In the genomic region with DNA sequence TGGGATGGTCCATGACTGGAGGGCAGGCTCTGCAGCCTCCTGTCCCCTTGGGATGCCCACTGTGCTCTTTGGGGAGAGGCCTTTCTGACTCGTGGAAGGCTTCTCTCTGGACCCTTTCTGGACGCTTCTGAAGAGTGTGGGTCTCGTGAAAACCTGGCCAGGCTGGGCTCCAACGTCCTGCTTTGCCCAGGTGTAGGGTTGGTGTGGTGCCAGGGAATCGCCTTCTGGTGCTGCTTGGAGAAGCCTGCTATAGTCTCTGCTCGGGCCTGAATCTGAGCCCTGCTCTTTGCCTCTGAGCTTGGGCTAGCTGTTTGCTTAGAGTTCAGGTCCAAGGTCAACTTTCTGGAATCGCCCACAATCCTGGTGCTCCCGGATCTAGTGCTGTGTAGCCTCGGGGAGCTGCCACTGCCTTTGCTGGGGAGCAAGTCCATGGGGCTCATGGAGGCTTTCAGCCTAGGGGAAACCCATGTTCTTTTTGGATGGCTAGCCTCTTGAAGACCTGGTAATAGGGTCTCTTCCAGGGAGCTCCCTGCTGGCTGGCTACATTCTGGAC, we compare ENCODE assay signal across 32 mouse cellular contexts. TPM values are rescaled to one million over a fixed set of nuclear protein-coding genes. Genes with fewer than 3 reads are reported as not detected.
DNase-seq lines count a peak whose midpoint lies in the region; ATAC-seq and TF ChIP-seq lines count a peak whose summit lies in the region.
"Had no signal": no experiment of that assay in that cellular context is flagged by ENCODE, and none has a peak within 500 bp of the region (broad histone marks: within the 10 kb centered on the region; RNA-seq: fewer than 3 reads in every experiment).

No protein-coding gene starts in this region.

- no peak overlapping the region for H3K4me2 ChIP-seq in liver, embryonic 12.5 days
- no peak overlapping the region for H3K4me2 ChIP-seq in liver, postnatal 0 days (ENCODE audit: low read depth, low read length)
- H3K4me2 ChIP-seq: heart, embryonic 11.5 days; intestine, embryonic 15.5 days; midbrain, embryonic 12.5 days; neural tube, embryonic 13.5 days had no signal

- 0 out of 2 replicates have a peak, but pooled peaks have one; percentile 30 for ATAC-seq in liver, embryonic 12.5 days
- no peak for ATAC-seq in liver, postnatal 0 days
- ATAC-seq: forebrain, embryonic 14.5 days; hindbrain, embryonic 16.5 days; intestine, embryonic 15.5 days had no signal

- H3K4me1 ChIP-seq in liver, embryonic 12.5 days = 0 out of 2 replicates have a peak, but pooled peaks cover 4% of the 10 kb centered on the region
- H3K4me1 ChIP-seq in liver, postnatal 0 days (ENCODE audit: insufficient read depth) = no peaks in the 10 kb centered on the region
- H3K4me1 ChIP-seq: intestine, embryonic 15.5 days had no signal

- TF ChIP-seq EP300 in liver, postnatal 0 days (IDR thresholded peaks at IDR 0.05; ENCODE audit: low read depth) = no peak

- no peak overlapping the region for H3K27ac ChIP-seq in liver, embryonic 12.5 days
- H3K27ac ChIP-seq in liver, postnatal 0 days (ENCODE audit: low read depth) = no peak overlapping the region
- H3K27ac ChIP-seq: intestine, embryonic 15.5 days; kidney, postnatal 0 days; liver, embryonic 14.5 days; midbrain, embryonic 12.5 days; neural tube, embryonic 13.5 days; stomach, postnatal 0 days had no signal

- no peak for TF ChIP-seq CTCF in liver, postnatal 0 days (IDR thresholded peaks at IDR 0.05; ENCODE audit: low read depth)

- H3K9ac ChIP-seq in liver, embryonic 12.5 days = no peak overlapping the region
- no peak overlapping the region for H3K9ac ChIP-seq in liver, postnatal 0 days (replicated peaks)
- H3K9ac ChIP-seq: intestine, embryonic 15.5 days; liver, embryonic 14.5 days; midbrain, embryonic 12.5 days; neural tube, embryonic 13.5 days had no signal

- H3K4me3 ChIP-seq in liver, embryonic 12.5 days = no peak overlapping the region
- H3K4me3 ChIP-seq in liver, postnatal 0 days (ENCODE audit: low read depth, low read length) = no peak overlapping the region
- H3K4me3 ChIP-seq: intestine, embryonic 15.5 days; midbrain, embryonic 12.5 days; neural tube, embryonic 13.5 days had no signal

- peak; percentile 16 for DNase-seq in cerebellum, adult 9-10 months
- no peak for DNase-seq in cerebellum, adult 8-10 months
- DNase-seq in heart, adult 11 months = peak; percentile 81
- no peak for DNase-seq in heart, postnatal 25 days (ENCODE audit: low spot score)
- no peak for DNase-seq in liver, postnatal 0 days
- DNase-seq in layer of hippocampus, postnatal 36 days = no peak
- DNase-seq: adrenal gland, postnatal 10 days; gastrocnemius, postnatal 25 days; heart, adult 18-20 months; heart, postnatal 4 days; kidney, adult 2 months; kidney, postnatal 4 days; lung, postnatal 36 days; right cerebral cortex, postnatal 4 days; thymus, adult 18-20 months; thymus, postnatal 25 days had no signal

- 60% methylated on average over 9 of the region's 9 CpGs for WGBS in liver, embryonic 12.5 days (ENCODE audit: insufficient replicate concordance)
- 46% methylated on average over 9 of the region's 9 CpGs for WGBS in liver, postnatal 0 days (ENCODE audit: insufficient replicate concordance)

- H3K36me3 ChIP-seq in liver, embryonic 12.5 days = no peaks in the 10 kb centered on the region
- H3K36me3 ChIP-seq in liver, postnatal 0 days (replicated peaks; ENCODE audit: insufficient read depth, low read length) = no peaks in the 10 kb centered on the region
- H3K36me3 ChIP-seq: G1E; intestine, embryonic 15.5 days; midbrain, embryonic 12.5 days; neural tube, embryonic 13.5 days had no signal

- no peaks in the 10 kb centered on the region for H3K9me3 ChIP-seq in liver, embryonic 12.5 days (replicated peaks)
- no peaks in the 10 kb centered on the region for H3K9me3 ChIP-seq in liver, postnatal 0 days (ENCODE audit: low read length)
- H3K9me3 ChIP-seq: intestine, embryonic 15.5 days; midbrain, embryonic 12.5 days; neural tube, embryonic 13.5 days had no signal

- no peaks in the 10 kb centered on the region for H3K27me3 ChIP-seq in liver, embryonic 12.5 days (replicated peaks)
- H3K27me3 ChIP-seq in liver, postnatal 0 days (ENCODE audit: insufficient read depth, low read length) = no peaks in the 10 kb centered on the region
- H3K27me3 ChIP-seq: intestine, embryonic 15.5 days; midbrain, embryonic 12.5 days; neural tube, embryonic 13.5 days had no signal

- intact Hi-C loops in heart, postnatal 25 days (cut with DNase I) = no loop called here

RNA-seq across cellular contexts. Expression of gene Pcare, which starts 3.0 kb away (rescaled TPM):
- under 1 TPM; 0.36 to 0.44 TPM for total RNA-seq in heart, postnatal 25 days (2021)
- polyA plus RNA-seq in liver, embryonic 12.5 days (2016; fragmentation: Nextera tagmentation; extraction: Ambion mirVana) = 0.02 TPM in 1 of 2 replicates, not detected in the other
- polyA plus RNA-seq in liver, postnatal 0 days (2015; fragmentation: Nextera tagmentation; extraction: Ambion mirVana) = not detected in 2 replicates
- under 1 TPM in 1 of 2 experiments, not detected in 1; 0.07 TPM for total RNA-seq in layer of hippocampus, postnatal 36 days (2021)
- total RNA-seq: adrenal gland, postnatal 10 days; megakaryocyte, adult 5-6 weeks had no signal
- polyA plus RNA-seq: embryonic facial prominence, embryonic 11.5 days; forebrain, embryonic 14.5 days; G1E; heart, embryonic 11.5 days; intestine, embryonic 15.5 days; kidney, adult 2 months; kidney, postnatal 0 days; limb, embryonic 11.5 days; lung, embryonic 16.5 days; midbrain, embryonic 12.5 days; neural tube, embryonic 13.5 days; spleen, adult 2 months; stomach, postnatal 0 days had no signal

RNA-seq across cellular contexts. Expression of gene Clip4, which starts 18.6 kb away (rescaled TPM):
- total RNA-seq in heart, postnatal 25 days (2021) = 100 to 1,000 TPM; 216 to 251 TPM
- polyA plus RNA-seq in liver, embryonic 12.5 days (2016; fragmentation: Nextera tagmentation; extraction: Ambion mirVana) = 0.35 and 0.87 TPM in 2 replicates
- polyA plus RNA-seq in liver, postnatal 0 days (2015; fragmentation: Nextera tagmentation; extraction: Ambion mirVana) = 0.49 and 0.79 TPM in 2 replicates
- 10 to 100 TPM; 73.0 to 82.8 TPM for total RNA-seq in layer of hippocampus, postnatal 36 days (2021)
- polyA plus RNA-seq: G1E had no signal

Comparison
In these comparisons a context has a peak if more than half of its experiments do, and no peak if none do; other contexts are left out.
1. DNase-seq: peak in cerebellum, adult 9-10 months (single experiment) and heart, adult 11 months (single experiment); none in cerebellum, adult 8-10 months (single experiment), heart, postnatal 25 days (single experiment), liver, postnatal 0 days (single experiment) and layer of hippocampus, postnatal 36 days (0 of 2).